Mouse (Mus musculus) embryonic facial prominence, embryonic 13.5 days (tissue): Measurements from ENCODE around the gene Tuba1c. TPM values are rescaled to one million over a fixed set of nuclear protein-coding genes. Genes with fewer than 3 reads are reported as not detected.

Experiments
- ATAC-seq: fragments of 200-750 bp; cut with Nextera tagmentation; 2 replicates; pipeline ENCODE4 v1.8.0; 2017; ENCODE audit warnings: low read depth; ENCODE audit not compliant: insufficient number of reproducible peaks, insufficient read depth, low FRiP score, low TSS enrichment
- H3K27ac ChIP-seq: fragments of 300-500 bp; sonication (generic); 2 replicates; pipeline ENCODE4 v1.5.1; 2015; ENCODE audit warnings: moderate library complexity, mild to moderate bottlenecking, inconsistent platforms
- H3K27me3 ChIP-seq: fragments of 300-500 bp; sonication (generic); 2 replicates; pipeline ENCODE4 v1.6.1; 2015; ENCODE audit warnings: mild to moderate bottlenecking, inconsistent platforms
- H3K36me3 ChIP-seq: fragments of 300-500 bp; sonication (generic); 2 replicates; pipeline ENCODE4 v1.6.1; 2015; ENCODE audit warnings: mild to moderate bottlenecking, inconsistent platforms
- H3K4me1 ChIP-seq: fragments of 300-500 bp; sonication (generic); 2 replicates; pipeline ENCODE4 v1.6.1; 2015; ENCODE audit warnings: inconsistent platforms
- H3K4me2 ChIP-seq: fragments of 300-500 bp; sonication (generic); 2 replicates; pipeline ENCODE4 v1.6.1; 2015; ENCODE audit warnings: moderate library complexity, mild to moderate bottlenecking, inconsistent platforms
- H3K4me3 ChIP-seq: fragments of 300-500 bp; sonication (generic); 2 replicates; pipeline ENCODE4 v1.5.1; 2015; ENCODE audit warnings: mild to moderate bottlenecking, inconsistent platforms
- H3K9ac ChIP-seq: fragments of 300-500 bp; sonication (generic); 2 replicates; pipeline ENCODE4 v1.6.1; 2015; ENCODE audit warnings: mild to moderate bottlenecking, inconsistent platforms
- H3K9me3 ChIP-seq: fragments of 300-500 bp; sonication (generic); 2 replicates; pipeline ENCODE4 v1.6.1; 2016; ENCODE audit warnings: inconsistent platforms
- WGBS: fragments of 180-500 bp; shearing (Covaris S2); methylation state at CpG from one replicate; pipeline ENCODE4 v1.1.7; 2015; ENCODE audit warnings: mixed read lengths; 5-methylcytosine and 5-hydroxymethylcytosine counted together
- polyA plus RNA-seq: library from polyadenylated mRNA; unstranded; fragments of >200 nt; fragmentation: Nextera tagmentation; extraction: Ambion mirVana; gene quantifications from 2 replicates; pipeline ENCODE4 v1.2.1, GENCODE M21; 2015

Tuba1c gene
- polyA plus RNA-seq, 1 experiment from 2014 or later: 124 TPM

DNA sequence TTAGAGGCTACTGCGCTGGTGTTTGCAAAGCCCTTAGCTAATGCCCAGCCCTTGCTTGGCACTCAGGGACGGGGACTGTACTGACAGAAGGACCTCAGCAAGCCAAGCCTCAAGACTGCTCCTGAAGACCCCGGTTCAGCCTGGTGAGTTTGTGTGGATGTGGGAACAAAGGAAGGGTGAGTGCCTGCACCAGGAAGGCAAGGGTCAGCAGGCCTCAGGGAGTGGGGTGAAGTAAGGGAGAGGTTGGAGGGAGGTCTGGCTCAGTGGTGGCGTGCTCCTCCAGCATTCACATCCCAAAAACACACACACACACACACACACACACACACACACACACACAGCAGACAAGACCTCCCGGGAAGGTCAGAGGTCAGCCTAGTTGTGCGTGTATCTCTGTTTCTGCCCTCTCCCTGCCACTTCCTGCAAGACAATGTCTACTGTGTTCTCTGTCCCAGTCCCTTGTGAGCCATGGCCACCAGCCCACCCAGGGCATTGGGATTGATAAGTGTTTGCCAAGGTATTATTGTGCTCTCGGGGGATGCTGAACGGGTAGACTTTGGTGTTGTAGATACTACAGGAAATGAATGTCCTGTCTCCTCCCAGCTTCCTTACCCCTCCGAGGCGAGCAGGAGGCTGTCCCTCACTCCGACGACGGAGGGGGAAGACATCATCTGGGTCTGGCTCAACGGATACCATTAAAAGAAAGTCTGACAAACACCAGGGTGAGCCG, 48.7 kb downstream of the Tuba1c start:
- Histone ChIP-seq H3K9ac (peak overlapping the region; percentile 22; the same call in 1 of the 2 replicates), H3K4me3 (no peak overlapping the region), H3K27me3 (peaks cover 7% of the 10 kb centered on the region), H3K4me1 (peaks cover 37% of the 10 kb centered on the region), H3K4me2 (no peak overlapping the region), H3K27ac (no peak overlapping the region), H3K9me3 (no peaks in the 10 kb centered on the region), H3K36me3 (peaks cover 55% of the 10 kb centered on the region)
- ATAC-seq: no peak
- WGBS: 41% methylated on average over 15 of the region's 15 CpGs

DNA sequence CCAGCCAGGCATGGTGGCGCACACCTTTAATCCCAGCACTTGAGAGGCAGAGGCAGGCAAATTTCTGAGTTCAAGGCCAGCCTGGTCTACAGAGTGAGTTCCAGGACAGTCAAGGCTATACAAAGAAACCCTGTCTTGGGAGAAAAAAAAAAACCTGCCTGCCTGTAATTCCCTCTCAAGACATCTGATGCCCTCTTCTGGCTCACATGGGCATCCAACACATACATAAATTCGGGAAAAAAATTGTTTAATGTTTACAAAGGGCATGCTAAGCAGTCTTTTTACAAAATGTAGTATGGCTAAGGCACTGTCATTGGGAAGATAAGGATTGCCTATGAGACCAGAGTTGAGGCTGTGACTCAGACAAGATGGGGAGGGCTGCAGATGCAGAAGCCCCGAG, 50.1 kb downstream of the Tuba1c start:
- H3K4me3 ChIP-seq: no peak overlapping the region
- H3K27me3 ChIP-seq: peaks cover 22% of the 10 kb centered on the region
- H3K4me2 ChIP-seq: no peak overlapping the region
- no peak overlapping the region for H3K27ac ChIP-seq
- 84% methylated on average over 3 of the region's 3 CpGs for WGBS
- H3K4me1 ChIP-seq: peaks cover 42% of the 10 kb centered on the region
- 0 out of 2 replicates have a peak overlapping the region, but pooled peaks have one; percentile 32 for H3K9ac ChIP-seq
- H3K9me3 ChIP-seq: no peaks in the 10 kb centered on the region
- H3K36me3 ChIP-seq: peaks cover 55% of the 10 kb centered on the region
- no peak for ATAC-seq

DNA sequence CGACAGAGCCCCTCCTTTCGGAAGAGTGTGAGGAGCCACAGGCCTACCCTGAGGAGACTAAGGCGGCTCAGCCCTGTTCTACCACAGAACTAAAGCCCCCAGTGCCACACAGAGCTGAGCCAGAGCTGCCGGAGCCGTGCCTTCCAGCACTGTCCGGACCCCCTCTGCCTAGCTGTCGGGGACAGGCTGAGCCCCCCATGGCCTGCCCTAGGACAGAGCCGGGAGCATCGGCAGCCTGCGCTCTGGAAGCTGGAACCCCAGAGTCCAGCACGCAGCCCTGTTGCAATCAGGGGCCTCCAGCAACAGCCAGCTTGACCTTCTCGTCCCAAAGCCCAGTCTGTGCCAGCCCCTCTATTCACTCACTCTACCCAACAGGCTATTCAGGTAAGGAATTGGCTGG, 52.6 kb downstream of the Tuba1c start:
- 92% methylated on average over 12 of the region's 12 CpGs for WGBS
- H3K4me1 ChIP-seq: peaks cover 23% of the 10 kb centered on the region
- no peak for ATAC-seq
- no peak overlapping the region for H3K4me3 ChIP-seq
- H3K36me3 ChIP-seq: peaks cover 47% of the 10 kb centered on the region
- H3K9me3 ChIP-seq: no peaks in the 10 kb centered on the region
- H3K4me2 ChIP-seq: no peak overlapping the region
- H3K27ac ChIP-seq: no peak overlapping the region
- H3K27me3 ChIP-seq: peaks cover 47% of the 10 kb centered on the region
- no peak overlapping the region for H3K9ac ChIP-seq

DNA sequence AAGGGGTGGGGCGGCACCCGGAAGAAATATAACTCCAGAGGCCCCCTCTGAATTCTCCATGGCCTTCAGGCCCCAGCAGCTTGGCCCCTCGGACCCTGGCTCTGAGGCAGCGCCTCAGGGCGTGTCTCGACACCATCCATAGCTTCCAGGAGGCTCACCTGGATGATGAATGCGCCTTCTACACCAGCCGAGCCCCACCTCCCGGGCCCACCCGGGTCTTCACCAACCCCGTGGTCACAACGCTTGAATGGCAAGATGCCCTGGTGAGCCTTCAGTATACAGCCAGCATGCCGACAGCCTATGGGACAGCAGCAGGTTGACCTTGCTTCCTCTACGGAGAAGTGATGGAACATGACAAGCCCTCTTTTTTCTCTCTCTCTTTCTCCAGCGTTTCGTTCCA, 53.1 kb downstream of the Tuba1c start:
- peaks cover 42% of the 10 kb centered on the region for H3K36me3 ChIP-seq
- H3K4me1 ChIP-seq: peaks cover 20% of the 10 kb centered on the region
- ATAC-seq: no peak
- no peak overlapping the region for H3K4me3 ChIP-seq
- no peak overlapping the region for H3K9ac ChIP-seq
- H3K9me3 ChIP-seq: no peaks in the 10 kb centered on the region
- peaks cover 52% of the 10 kb centered on the region for H3K27me3 ChIP-seq
- no peak overlapping the region for H3K4me2 ChIP-seq
- 89% methylated on average over 16 of the region's 16 CpGs for WGBS
- no peak overlapping the region for H3K27ac ChIP-seq

DNA sequence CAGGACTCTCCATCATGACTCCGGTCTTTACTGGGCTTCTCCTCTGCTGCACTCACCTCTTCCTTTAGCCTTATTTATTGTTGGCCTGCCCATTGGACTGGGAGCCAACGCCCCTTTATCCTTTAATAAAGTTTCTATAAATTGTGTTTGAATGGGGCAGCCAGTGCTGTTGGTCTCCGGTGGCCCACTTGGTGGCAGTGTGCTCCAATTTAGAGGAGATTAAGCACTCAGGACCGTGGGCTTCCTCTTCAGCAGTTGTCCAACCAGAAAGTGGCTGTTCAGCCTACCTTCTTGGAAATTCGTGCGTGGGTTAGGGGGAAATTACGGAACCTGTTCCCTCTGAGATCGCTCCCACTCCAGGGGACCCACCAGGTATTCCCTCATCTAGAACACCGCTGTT, 53.6 kb downstream of the Tuba1c start:
- peaks cover 21% of the 10 kb centered on the region for H3K4me1 ChIP-seq
- H3K27ac ChIP-seq: no peak overlapping the region
- 69% methylated on average over 9 of the region's 9 CpGs for WGBS
- peaks cover 57% of the 10 kb centered on the region for H3K27me3 ChIP-seq
- no peak overlapping the region for H3K9ac ChIP-seq
- no peaks in the 10 kb centered on the region for H3K9me3 ChIP-seq
- H3K36me3 ChIP-seq: peaks cover 38% of the 10 kb centered on the region
- no peak for ATAC-seq
- no peak overlapping the region for H3K4me2 ChIP-seq
- no peak overlapping the region for H3K4me3 ChIP-seq

DNA sequence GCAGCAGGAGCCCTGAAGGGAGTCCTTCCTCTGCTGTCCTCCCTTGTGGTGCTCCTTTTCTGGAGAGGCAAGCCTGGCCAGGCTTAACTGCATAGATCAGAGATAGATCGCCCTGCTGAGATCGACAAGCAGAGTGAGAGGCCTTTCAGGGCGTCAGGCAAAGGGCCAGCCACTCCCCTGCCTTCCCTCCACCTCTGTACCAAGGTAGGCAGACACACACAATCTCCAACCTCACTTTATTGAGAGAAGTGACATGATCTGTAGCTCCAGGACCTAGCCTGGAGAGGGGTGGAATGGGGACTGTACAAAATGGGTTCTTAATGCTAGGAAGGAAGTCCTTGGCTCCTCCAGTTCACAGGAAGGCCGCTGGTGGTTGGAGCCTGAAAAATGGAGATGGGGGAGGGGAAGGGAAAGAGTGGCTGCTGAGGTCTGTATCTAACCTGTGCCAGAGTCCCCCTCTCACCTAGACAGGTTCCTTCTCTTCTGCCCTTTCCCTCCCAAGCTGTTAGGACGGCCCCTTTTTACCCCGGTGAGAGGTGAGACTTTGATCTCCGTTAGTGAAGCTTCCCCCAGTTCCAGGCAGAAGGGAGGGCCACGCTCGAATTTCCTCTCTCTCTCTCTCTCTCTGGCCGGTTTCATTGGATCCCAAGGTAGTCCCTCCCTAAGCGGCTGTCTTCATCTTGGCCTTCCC, 54.3 kb downstream of the Tuba1c start:
- Histone ChIP-seq H3K4me1 (peaks cover 24% of the 10 kb centered on the region), H3K4me2 (no peak overlapping the region), H3K9me3 (no peaks in the 10 kb centered on the region), H3K4me3 (no peak overlapping the region), H3K9ac (no peak overlapping the region), H3K36me3 (peaks cover 32% of the 10 kb centered on the region), H3K27ac (no peak overlapping the region), H3K27me3 (peaks cover 64% of the 10 kb centered on the region)
- 10% methylated on average over 11 of the region's 11 CpGs for WGBS
- ATAC-seq: no peak

DNA sequence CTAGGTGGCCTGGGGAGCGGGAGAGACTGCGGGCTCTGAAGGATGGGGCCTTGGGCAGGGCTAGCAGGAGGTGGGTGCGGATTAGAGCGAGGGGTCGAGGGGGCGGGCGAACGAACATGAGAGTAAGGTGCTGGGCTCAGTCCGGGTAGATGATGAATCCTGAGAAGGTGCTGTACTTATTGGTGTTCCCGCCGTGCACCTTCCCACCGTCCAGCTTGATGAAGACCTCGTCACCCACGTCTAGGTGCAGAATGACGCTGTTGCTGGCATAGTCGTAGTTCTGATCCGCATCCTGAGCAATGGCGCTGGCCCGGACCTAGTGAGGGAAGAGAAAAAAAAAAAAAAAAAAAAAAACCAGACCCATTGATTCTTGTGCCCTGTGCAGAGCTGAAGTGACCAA, 54.9 kb downstream of the Tuba1c start:
- H3K27ac ChIP-seq: no peak overlapping the region
- no peak for ATAC-seq
- H3K4me3 ChIP-seq: no peak overlapping the region
- WGBS: 9% methylated on average over 19 of the region's 19 CpGs
- H3K36me3 ChIP-seq: peaks cover 32% of the 10 kb centered on the region
- no peak overlapping the region; the same call in 1 of the 2 replicates for H3K4me2 ChIP-seq
- H3K9ac ChIP-seq: no peak overlapping the region
- peaks cover 70% of the 10 kb centered on the region for H3K27me3 ChIP-seq
- H3K4me1 ChIP-seq: peaks cover 24% of the 10 kb centered on the region
- H3K9me3 ChIP-seq: no peaks in the 10 kb centered on the region

DNA sequence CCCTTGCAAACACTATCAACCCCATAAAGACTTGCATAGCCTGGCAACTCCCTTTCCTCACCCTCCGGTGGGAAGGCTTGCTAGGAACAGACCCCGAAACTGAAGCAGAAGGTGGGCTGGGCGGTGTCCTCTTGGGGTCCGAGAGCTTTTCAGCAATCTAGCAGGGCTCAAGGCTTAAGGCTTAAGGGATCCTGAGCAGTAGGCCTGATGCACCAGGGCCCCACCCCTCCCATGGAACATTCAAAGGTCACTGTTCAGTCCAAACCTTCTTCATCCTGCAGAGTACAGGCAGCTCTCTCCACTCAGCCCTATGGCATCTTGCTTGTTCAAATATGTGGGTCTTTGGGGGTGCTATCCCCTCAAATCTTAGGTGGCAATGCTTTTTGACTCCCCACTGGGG, 56.3 kb downstream of the Tuba1c start:
- H3K9me3 ChIP-seq: no peaks in the 10 kb centered on the region
- peaks cover 22% of the 10 kb centered on the region for H3K36me3 ChIP-seq
- peaks cover 24% of the 10 kb centered on the region for H3K4me1 ChIP-seq
- no peak for ATAC-seq
- peaks cover 84% of the 10 kb centered on the region for H3K27me3 ChIP-seq
- no peak overlapping the region for H3K27ac ChIP-seq
- no peak overlapping the region for H3K4me2 ChIP-seq
- no peak overlapping the region for H3K4me3 ChIP-seq
- H3K9ac ChIP-seq: no peak overlapping the region
- WGBS: 79% methylated on average over 4 of the region's 4 CpGs

DNA sequence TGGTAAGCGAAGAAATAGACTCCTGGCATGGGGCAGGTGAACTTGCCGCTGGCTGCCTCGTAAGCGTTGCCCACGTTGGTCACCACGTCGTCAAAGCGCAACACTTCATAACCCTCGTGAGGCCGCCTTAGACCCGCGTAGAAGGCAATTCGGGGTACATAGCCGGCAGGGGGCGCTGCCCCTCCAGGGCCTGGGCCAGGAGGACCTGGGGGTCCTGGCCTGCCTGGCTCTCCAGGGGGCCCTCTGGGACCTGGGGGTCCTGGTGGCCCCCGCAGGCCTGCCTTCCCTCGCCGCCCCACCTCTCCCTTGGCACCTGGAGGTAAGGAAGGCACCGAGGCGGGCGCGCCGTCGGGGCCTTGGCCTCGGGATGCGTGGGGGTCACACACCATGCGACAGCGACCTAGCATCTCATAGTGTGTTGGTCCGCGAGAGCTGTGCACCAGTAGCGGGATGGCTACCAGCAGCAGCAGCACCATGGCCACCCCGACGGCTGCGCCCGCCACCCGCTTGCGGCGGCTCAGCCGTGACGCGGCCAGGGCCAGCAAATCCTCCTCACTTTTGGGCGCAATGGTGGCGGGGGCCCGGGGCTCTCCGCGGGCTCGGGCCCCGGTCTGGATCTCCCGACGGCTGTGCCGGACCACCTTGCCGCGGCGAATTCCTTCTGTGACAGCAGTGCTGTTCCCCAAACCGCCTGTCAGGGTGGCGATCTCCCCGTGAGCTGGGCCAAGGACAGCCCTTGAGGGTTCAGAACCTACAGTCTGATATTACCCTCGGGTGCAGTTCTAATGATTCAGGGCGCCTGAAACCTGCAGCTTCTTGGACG, 57.8 kb downstream of the Tuba1c start, which contains the start of gene C1ql4:
TSS of gene C1ql4 (minus strand) at position 565 of the 823 bp plus-strand sequence.
- H3K36me3 ChIP-seq: peaks cover 9% of the 10 kb centered on the region
- 8% methylated on average over 60 of the region's 60 CpGs for WGBS
- no peak within 1 kb of the TSS for H3K27ac ChIP-seq
- H3K4me3 ChIP-seq: peak within 1 kb of the TSS; percentile 33
- H3K9ac ChIP-seq: no peak within 1 kb of the TSS; the same call in 1 of the 2 replicates
- H3K9me3 ChIP-seq: no peaks in the 10 kb centered on the region
- H3K4me2 ChIP-seq: peak within 1 kb of the TSS; percentile 53
- no peak for ATAC-seq
- H3K27me3 ChIP-seq: peaks cover 99% of the 10 kb centered on the region
- peaks cover 24% of the 10 kb centered on the region for H3K4me1 ChIP-seq
